7 mouse cellular contexts compared by ENCODE assay signal in genomic region chr11:70309341-70309740, GRCm38 (mm10). TPM values are rescaled to one million over a fixed set of nuclear protein-coding genes. Genes with fewer than 3 reads are reported as not detected.
DNase-seq lines count a peak whose midpoint lies in the region; TF ChIP-seq lines count a peak whose summit lies in the region.

No protein-coding gene starts in this region.

- H3K4me3 ChIP-seq in lung, adult 2 months (replicated peaks; ENCODE audit: extremely low read depth, low read depth, low read length) = no peak overlapping the region

- WGBS in lung, adult 2 months = 10% methylated on average over 9 of the region's 9 CpGs

- peak; percentile 30 for TF ChIP-seq CTCF in lung, adult 2 months (IDR thresholded peaks at IDR 0.05; ENCODE audit: insufficient read depth, low read length)

- TF ChIP-seq POLR2A in lung, adult 2 months (IDR thresholded peaks at IDR 0.05; ENCODE audit: borderline replicate concordance, extremely low read depth, low read depth, low read length) = no peak

- peak; percentile 32 for DNase-seq in left cerebral cortex, adult 11 months (ENCODE audit: low spot score)
- DNase-seq in left cerebral cortex, adult 8-10 months (ENCODE audit: low spot score in 2 of 2) = no peak
- peak; percentile 39 for DNase-seq in MN1 (ENCODE audit: low spot score)
- peak; percentile 42 for DNase-seq in c-Kit-positive CD71-positive TER-119-negative erythroid progenitor cells, embryonic 14.5 days (ENCODE audit: low read depth)
- DNase-seq in heart, postnatal 4 days = peak; percentile 51
- DNase-seq in lung, adult 2 months = no peak
- peak; percentile 78 for DNase-seq in thymus, postnatal 14 days

- no peaks in the 10 kb centered on the region; the same call in 1 of the 2 replicates for H3K4me1 ChIP-seq in lung, adult 2 months (ENCODE audit: control insufficient read depth, insufficient read depth, low read length)

RNA-seq across cellular contexts. Expression of gene Alox12e, which starts 13.1 kb away (rescaled TPM):
- under 1 TPM; 0.21 to 0.39 (median 0.26) TPM for total RNA-seq in left cerebral cortex, adult 8-10 months (2022)
- under 1 TPM in 1 of 2 experiments, not detected in 1; 0.20 TPM for total RNA-seq in heart, postnatal 4 days (2021)
- 0.31 and 0.40 TPM in 2 replicates for polyA plus RNA-seq in lung, adult 2 months (2012; rRNA removed)

RNA-seq across cellular contexts. Expression of gene Alox15, which starts 42.5 kb away (rescaled TPM):
- total RNA-seq in left cerebral cortex, adult 8-10 months (2022) = under 1 TPM in 1 of 4 experiments, not detected in 3; 0.35 TPM
- under 1 TPM; 0.19 to 0.52 TPM for total RNA-seq in heart, postnatal 4 days (2021)
- 4.2 and 14.2 TPM in 2 replicates for polyA plus RNA-seq in lung, adult 2 months (2012; rRNA removed)

RNA-seq across cellular contexts. Expression of gene Alox12, which starts 54.2 kb away (rescaled TPM):
- total RNA-seq in left cerebral cortex, adult 8-10 months (2022) = under 1 TPM; 0.23 to 0.82 (median 0.55) TPM
- total RNA-seq in heart, postnatal 4 days (2021) = 1 to 10 TPM; 2.8 to 3.0 TPM
- 4.6 and 9.2 TPM in 2 replicates for polyA plus RNA-seq in lung, adult 2 months (2012; rRNA removed)

Comparison
In these comparisons a context has a peak if more than half of its experiments do, and no peak if none do; other contexts are left out.
1. DNase-seq: peak in left cerebral cortex, adult 11 months (single experiment), MN1 (single experiment), c-Kit-positive CD71-positive TER-119-negative erythroid progenitor cells, embryonic 14.5 days (single experiment), heart, postnatal 4 days (single experiment) and thymus, postnatal 14 days (single experiment); none in left cerebral cortex, adult 8-10 months (0 of 2) and lung, adult 2 months (single experiment).